Mouse (Mus musculus) forebrain, embryonic 14.5 days (tissue): ENCODE results near the gene Osm. TPM values are rescaled to one million over a fixed set of nuclear protein-coding genes. Genes with fewer than 3 reads are reported as not detected.

Source experiments
- ATAC-seq: fragments of 200-750 bp; cut with Nextera tagmentation; 2 replicates; pipeline ENCODE4 v1.8.0; 2017; ENCODE audit warnings: mild to moderate bottlenecking, moderate library complexity
- DNase-seq: peaks from one replicate; pipeline ENCODE4 v3.0.0-alpha.2; 2015; ENCODE audit warnings: low spot score
- H3K27ac ChIP-seq: fragments of 300-500 bp; sonication (generic); 2 replicates; pipeline ENCODE4 v1.5.1; 2014; ENCODE audit warnings: low read depth, mild to moderate bottlenecking, control low read depth, low read length, moderate library complexity
- H3K27me3 ChIP-seq: fragments of 300-500 bp; sonication (generic); replicated peaks from 2 replicates; pipeline ENCODE4 v1.6.1; 2014; ENCODE audit warnings: low read length, control low read depth, mixed read lengths; ENCODE audit not compliant: control insufficient read depth, insufficient read depth
- H3K36me3 ChIP-seq: fragments of 300-500 bp; sonication (generic); 2 replicates; pipeline ENCODE4 v1.6.1; 2014; ENCODE audit warnings: low read length, control low read depth; ENCODE audit not compliant: control insufficient read depth, insufficient read depth
- H3K4me1 ChIP-seq: fragments of 300-500 bp; sonication (generic); 2 replicates; pipeline ENCODE4 v1.6.1; 2014; ENCODE audit warnings: antibody characterized with exemption, low read length, control low read depth; ENCODE audit not compliant: control insufficient read depth, insufficient read depth
- H3K4me2 ChIP-seq: fragments of 300-500 bp; sonication (generic); 2 replicates; pipeline ENCODE4 v1.6.1; 2014; ENCODE audit warnings: mild to moderate bottlenecking, control low read depth, low read length
- H3K4me3 ChIP-seq: fragments of 300-500 bp; sonication (generic); 2 replicates; pipeline ENCODE4 v1.5.1; 2014; ENCODE audit warnings: low read depth, low read length, control low read depth
- H3K9ac ChIP-seq: fragments of 300-500 bp; sonication (generic); 2 replicates; pipeline ENCODE4 v1.6.1; 2014; ENCODE audit warnings: mild to moderate bottlenecking, low read length, control low read depth, moderate library complexity
- H3K9me3 ChIP-seq: fragments of 300-500 bp; sonication (generic); replicated peaks from 2 replicates; pipeline ENCODE4 v1.6.1; 2016; ENCODE audit warnings: low read length, control low read depth, mixed read lengths; ENCODE audit not compliant: control insufficient read depth
- WGBS: fragments of 180-500 bp; shearing (Covaris S2); extraction: QIAGEN DNeasy Blood & Tissue Kit; methylation state at CpG from one replicate; pipeline ENCODE4 v1.1.7; 2014; 5-methylcytosine and 5-hydroxymethylcytosine counted together
- polyA plus RNA-seq: library from polyadenylated mRNA; unstranded; fragments of >200 nt; fragmentation: Nextera tagmentation; extraction: Ambion mirVana; gene quantifications from 2 replicates; pipeline ENCODE4 v1.2.1, GENCODE M21; 2014

Gene Osm
- 0.14 TPM in 1 of 2 replicates, not detected in the other for polyA plus RNA-seq

DNA sequence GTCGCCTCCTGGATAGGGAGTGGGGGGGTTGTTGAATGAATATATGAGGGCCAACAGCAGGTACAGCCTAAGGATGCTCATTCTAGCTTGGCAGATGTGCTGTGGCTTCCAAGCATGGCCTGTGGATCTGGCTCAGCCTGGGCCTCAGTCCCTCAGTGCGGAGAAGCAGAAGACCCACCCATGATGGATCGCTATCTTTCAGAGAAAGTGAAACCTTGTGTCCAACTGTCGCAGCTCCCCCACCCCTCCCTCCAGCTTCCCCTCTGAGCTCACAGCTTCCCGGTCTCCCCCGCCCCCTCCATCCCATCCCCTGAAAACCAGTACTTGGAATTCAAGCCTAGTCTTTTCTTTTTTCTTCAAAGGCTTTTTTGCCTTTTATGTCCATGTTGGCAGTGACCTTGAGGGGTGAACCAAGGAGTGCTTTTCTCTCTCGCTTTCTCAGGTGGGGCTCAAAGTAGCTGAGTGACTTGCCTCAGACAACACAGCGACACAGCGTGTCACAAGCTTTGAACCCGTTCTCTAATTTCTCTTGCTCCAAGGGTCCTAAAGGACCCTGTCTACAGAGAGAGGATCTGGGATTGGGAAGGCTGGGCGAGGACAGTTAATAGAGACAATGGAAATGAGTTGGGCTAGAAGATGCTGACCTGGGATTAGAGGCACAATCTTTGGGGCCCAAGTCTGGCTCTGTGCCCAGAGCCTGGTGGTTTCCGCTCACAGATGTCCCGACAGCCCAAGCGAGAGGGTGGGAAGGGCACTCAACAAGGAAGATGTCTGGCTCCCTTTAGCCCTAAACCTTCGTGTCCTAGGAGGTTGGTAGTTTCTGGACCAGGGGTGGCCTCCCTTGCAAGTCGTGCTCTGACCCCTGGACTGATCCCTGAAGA lies at the start of gene Osm:
Osm (plus strand) TSS at position 756 of the 881 bp plus-strand sequence.
- ATAC-seq: no peak
- no peak within 1 kb of the TSS for H3K4me3 ChIP-seq
- no peaks in the 10 kb centered on the region for H3K4me1 ChIP-seq
- WGBS: 69% methylated on average over 16 of the region's 16 CpGs
- no peak within 1 kb of the TSS for H3K27ac ChIP-seq
- H3K4me2 ChIP-seq: no peak within 1 kb of the TSS
- H3K36me3 ChIP-seq: no peaks in the 10 kb centered on the region
- H3K9me3 ChIP-seq: no peaks in the 10 kb centered on the region
- H3K9ac ChIP-seq: no peak within 1 kb of the TSS
- no peak for DNase-seq
- no peaks in the 10 kb centered on the region for H3K27me3 ChIP-seq

DNA sequence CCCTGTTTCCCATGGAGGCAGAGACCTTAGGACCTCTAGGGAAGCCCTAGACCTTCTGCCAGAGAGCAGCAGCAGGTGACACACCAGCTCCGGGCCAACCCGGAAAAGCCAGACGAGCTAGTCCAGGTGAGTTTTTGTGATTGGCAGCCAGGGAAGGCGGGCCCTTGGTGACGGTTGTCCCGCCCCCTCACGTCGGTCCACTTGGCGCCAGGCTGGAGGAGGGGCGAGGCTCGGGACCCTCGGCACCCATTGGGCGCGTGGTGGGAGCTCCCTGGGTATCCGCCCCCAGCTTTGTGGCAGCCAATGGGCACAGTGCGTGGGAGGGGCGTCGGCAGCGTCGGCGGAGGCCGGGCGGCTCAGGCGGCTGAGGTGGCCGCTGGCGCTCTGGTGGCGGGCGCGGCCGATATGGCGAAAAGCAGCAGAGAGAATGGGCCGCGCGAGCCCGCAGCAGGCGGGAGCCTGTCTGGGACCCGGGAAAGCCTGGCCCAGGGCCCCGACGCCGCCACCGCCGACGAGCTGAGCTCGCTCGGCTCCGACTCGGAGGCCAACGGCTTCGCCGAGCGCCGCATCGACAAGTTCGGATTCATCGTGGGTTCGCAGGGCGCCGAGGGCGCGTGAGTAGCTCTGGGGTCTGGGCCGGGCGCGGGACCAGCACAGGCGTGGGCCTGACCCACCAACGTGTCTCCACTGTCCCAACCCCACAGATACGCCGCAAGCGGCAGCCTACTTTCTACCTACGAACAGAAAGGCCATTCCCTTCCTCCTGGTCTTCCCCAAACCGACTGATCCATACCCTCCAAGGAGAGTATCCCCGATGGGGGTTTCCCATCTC lies 49.5 kb upstream of the Osm start, which contains the start of gene Tbc1d10a:
Tbc1d10a (plus strand) TSS at position 304 of the 832 bp plus-strand sequence.
- ATAC-seq: peak; percentile 99
- H3K9me3 ChIP-seq: no peaks in the 10 kb centered on the region
- peak within 1 kb of the TSS; percentile 89 for H3K4me2 ChIP-seq
- H3K4me3 ChIP-seq: peak within 1 kb of the TSS; percentile 73
- peak within 1 kb of the TSS; percentile 33; the same call in 1 of the 2 replicates for H3K27ac ChIP-seq
- H3K9ac ChIP-seq: peak within 1 kb of the TSS; percentile 86
- DNase-seq: peak; percentile 99
- H3K4me1 ChIP-seq: peaks cover 4% of the 10 kb centered on the region
- H3K36me3 ChIP-seq: peaks cover 16% of the 10 kb centered on the region
- under 1% methylated on average over 56 of the region's 71 CpGs for WGBS
- no peaks in the 10 kb centered on the region for H3K27me3 ChIP-seq

DNA sequence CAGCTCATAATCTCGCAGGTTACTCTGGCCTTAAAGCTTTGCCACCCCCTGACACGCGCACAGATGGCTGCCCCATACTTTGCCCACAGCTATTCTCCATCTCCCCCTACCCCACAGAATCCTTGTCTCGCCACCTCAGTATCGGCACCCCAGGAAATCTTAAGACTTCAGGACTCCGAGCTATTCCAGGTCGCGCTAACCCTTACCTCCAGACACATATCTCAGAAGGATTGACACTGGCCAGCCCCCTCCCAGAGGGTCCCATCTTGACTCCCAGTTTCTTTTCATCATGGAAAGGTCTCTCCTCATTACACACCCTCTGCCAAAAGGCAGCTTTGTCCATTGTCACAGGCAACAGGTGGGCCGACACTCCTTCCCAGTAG lies 48.9 kb upstream of the Osm start:
- H3K9me3 ChIP-seq: no peaks in the 10 kb centered on the region
- WGBS: 11% methylated on average over 9 of the region's 9 CpGs
- peak overlapping the region; percentile 89 for H3K4me2 ChIP-seq
- no peak overlapping the region for H3K27ac ChIP-seq
- H3K4me3 ChIP-seq: peak overlapping the region; percentile 73
- peaks cover 4% of the 10 kb centered on the region for H3K4me1 ChIP-seq
- DNase-seq: no peak
- H3K9ac ChIP-seq: peak overlapping the region; percentile 86
- no peak; the same call in 1 of the 2 replicates for ATAC-seq
- H3K27me3 ChIP-seq: no peaks in the 10 kb centered on the region
- peaks cover 10% of the 10 kb centered on the region for H3K36me3 ChIP-seq

DNA sequence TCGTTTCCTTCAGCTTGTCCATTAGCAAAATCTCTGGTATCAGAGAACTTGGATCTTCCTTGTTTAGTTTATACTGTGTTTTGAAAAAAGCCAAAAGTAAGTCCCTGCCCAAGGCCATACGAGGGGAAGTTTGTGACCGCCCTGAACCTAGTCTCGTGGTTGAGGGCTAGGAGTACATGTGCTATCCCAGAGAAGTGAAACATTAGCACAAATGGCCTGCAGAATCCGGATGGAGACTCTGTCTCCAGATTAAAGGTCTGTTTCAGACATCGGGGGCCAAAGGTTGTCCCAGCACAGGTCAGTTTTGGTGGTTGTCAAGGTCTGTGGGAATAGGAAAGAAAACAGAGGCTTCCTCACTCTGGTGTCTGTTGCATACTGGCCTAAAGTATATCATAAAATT lies 47.0 kb upstream of the Osm start:
- H3K27me3 ChIP-seq: no peaks in the 10 kb centered on the region
- H3K36me3 ChIP-seq: no peaks in the 10 kb centered on the region
- WGBS: 89% methylated on average over 6 of the region's 6 CpGs
- no peak overlapping the region for H3K27ac ChIP-seq
- no peaks in the 10 kb centered on the region for H3K9me3 ChIP-seq
- H3K4me2 ChIP-seq: no peak overlapping the region
- no peak for ATAC-seq
- DNase-seq: no peak
- H3K9ac ChIP-seq: no peak overlapping the region
- no peak overlapping the region for H3K4me3 ChIP-seq
- peaks cover 4% of the 10 kb centered on the region for H3K4me1 ChIP-seq

GRCm38 (mm10) chr11:4190677-4191076 lies 45.5 kb upstream of the Osm start:
- ATAC-seq: no peak
- Histone ChIP-seq H3K9me3 (no peaks in the 10 kb centered on the region), H3K9ac (no peak overlapping the region), H3K4me3 (no peak overlapping the region), H3K27ac (no peak overlapping the region), H3K4me2 (no peak overlapping the region), H3K27me3 (no peaks in the 10 kb centered on the region), H3K4me1 (peaks cover 4% of the 10 kb centered on the region), H3K36me3 (no peaks in the 10 kb centered on the region)
- WGBS: 60% methylated on average over 3 of the region's 3 CpGs
- no peak for DNase-seq

GRCm38 (mm10) chr11:4192757-4193156 lies 43.5 kb upstream of the Osm start:
- DNase-seq (no peak), ATAC-seq (no peak)
- Histone ChIP-seq H3K4me3 (no peak overlapping the region), H3K9ac (no peak overlapping the region), H3K36me3 (no peaks in the 10 kb centered on the region), H3K27ac (no peak overlapping the region), H3K4me1 (no peaks in the 10 kb centered on the region), H3K9me3 (no peaks in the 10 kb centered on the region), H3K27me3 (no peaks in the 10 kb centered on the region), H3K4me2 (no peak overlapping the region)
- 82% methylated on average over 3 of the region's 3 CpGs for WGBS

DNA sequence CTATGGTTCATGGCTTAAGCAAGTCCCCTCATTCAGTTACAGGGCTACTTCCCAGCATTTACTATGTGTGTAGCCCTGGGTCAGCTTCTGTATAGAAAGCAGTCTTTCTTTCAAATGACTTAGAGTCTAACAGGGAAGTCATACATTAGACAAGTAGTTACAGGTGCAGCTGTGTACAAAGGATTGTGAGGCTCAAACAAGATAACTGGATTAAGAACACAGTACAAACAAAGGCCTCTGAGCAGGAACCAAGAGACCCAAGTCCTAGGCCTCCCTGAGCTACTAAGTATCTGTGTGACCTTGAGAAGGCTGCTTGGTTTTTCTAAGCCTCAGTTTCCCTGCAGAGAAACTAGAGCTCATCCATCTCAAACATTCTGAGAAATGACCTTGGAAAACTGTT lies 42.8 kb upstream of the Osm start:
- no peaks in the 10 kb centered on the region for H3K4me1 ChIP-seq
- no peak overlapping the region for H3K27ac ChIP-seq
- H3K4me3 ChIP-seq: no peak overlapping the region
- H3K4me2 ChIP-seq: no peak overlapping the region
- no peaks in the 10 kb centered on the region for H3K9me3 ChIP-seq
- no peak for DNase-seq
- H3K9ac ChIP-seq: no peak overlapping the region
- H3K36me3 ChIP-seq: no peaks in the 10 kb centered on the region
- no peaks in the 10 kb centered on the region for H3K27me3 ChIP-seq
- ATAC-seq: no peak

GRCm38 (mm10) chr11:4195597-4196031 lies 40.6 kb upstream of the Osm start:
- Histone ChIP-seq H3K4me3 (no peak overlapping the region), H3K27ac (no peak overlapping the region), H3K36me3 (no peaks in the 10 kb centered on the region), H3K4me2 (no peak overlapping the region), H3K4me1 (no peaks in the 10 kb centered on the region), H3K9me3 (no peaks in the 10 kb centered on the region), H3K27me3 (no peaks in the 10 kb centered on the region), H3K9ac (no peak overlapping the region)
- 80% methylated on average over 3 of the region's 3 CpGs for WGBS
- ATAC-seq (no peak), DNase-seq (no peak)
